Comparison of ENCODE assay signal across 8 mouse cellular contexts in genomic region chr2:158673493-158673892, GRCm38 (mm10). TPM values are rescaled to one million over a fixed set of nuclear protein-coding genes. Genes with fewer than 3 reads are reported as not detected.
DNase-seq lines count a peak whose midpoint lies in the region; ATAC-seq lines count a peak whose summit lies in the region.

No protein-coding gene starts in this region.

- peaks cover 2% of the 10 kb centered on the region; the same call in 1 of the 2 replicates for H3K4me1 ChIP-seq in forebrain, embryonic 11.5 days (replicated peaks; ENCODE audit: control insufficient read depth, insufficient read depth, low read length)
- peaks cover 51% of the 10 kb centered on the region for H3K4me1 ChIP-seq in forebrain, embryonic 10.5 days
- H3K4me1 ChIP-seq in neural tube, embryonic 11.5 days (ENCODE audit: control insufficient read depth, insufficient read depth, low read length): peaks cover 10% of the 10 kb centered on the region; the same call in 1 of the 2 replicates
- H3K4me1 ChIP-seq in midbrain, embryonic 15.5 days: peaks cover 42% of the 10 kb centered on the region

- DNase-seq in forebrain, embryonic 11.5 days (ENCODE audit: low spot score): no peak
- DNase-seq in forebrain, embryonic 10.5 days (ENCODE audit: extremely low spot score, low spot score): no peak
- DNase-seq in neural tube, embryonic 11.5 days (ENCODE audit: low spot score): no peak
- DNase-seq in neural tube, embryonic 10.5 days (ENCODE audit: extremely low spot score, low spot score): no peak
- DNase-seq in thymus, postnatal 36 days: peak; percentile 59 to 73
- no peak for DNase-seq in left cerebral cortex, adult 18-20 months (ENCODE audit: low spot score in 2 of 2)
- DNase-seq in right cerebral cortex, postnatal 4 days: no peak

- H3K4me3 ChIP-seq in forebrain, embryonic 11.5 days (ENCODE audit: low read depth, low read length): no peak overlapping the region
- H3K4me3 ChIP-seq in forebrain, embryonic 10.5 days: no peak overlapping the region
- H3K4me3 ChIP-seq in neural tube, embryonic 11.5 days (ENCODE audit: low read depth, low read length): no peak overlapping the region
- H3K4me3 ChIP-seq in midbrain, embryonic 15.5 days: no peak overlapping the region

- H3K4me2 ChIP-seq in forebrain, embryonic 11.5 days (ENCODE audit: low read depth, low read length, severe bottlenecking): no peak overlapping the region
- no peak overlapping the region for H3K4me2 ChIP-seq in neural tube, embryonic 11.5 days (ENCODE audit: low read depth)
- no peak overlapping the region for H3K4me2 ChIP-seq in midbrain, embryonic 15.5 days

- peak; percentile 16; the same call in 1 of the 2 replicates for ATAC-seq in forebrain, embryonic 11.5 days (replicated peaks; ENCODE audit: low FRiP score)
- ATAC-seq in neural tube, embryonic 11.5 days (ENCODE audit: insufficient read depth, low FRiP score, low TSS enrichment): no peak; the same call in 1 of the 2 replicates
- no peak for ATAC-seq in midbrain, embryonic 15.5 days (replicated peaks)

- 84% methylated on average over 4 of the region's 4 CpGs for WGBS in forebrain, embryonic 11.5 days
- 71% methylated on average over 4 of the region's 4 CpGs for WGBS in forebrain, embryonic 10.5 days
- WGBS in neural tube, embryonic 11.5 days: 51% methylated on average over 4 of the region's 4 CpGs
- 67% methylated on average over 4 of the region's 4 CpGs for WGBS in midbrain, embryonic 15.5 days

- no peak overlapping the region for H3K9ac ChIP-seq in forebrain, embryonic 11.5 days (ENCODE audit: low read length)
- no peak overlapping the region for H3K9ac ChIP-seq in neural tube, embryonic 11.5 days (ENCODE audit: low read length)
- H3K9ac ChIP-seq in midbrain, embryonic 15.5 days: no peak overlapping the region

- no peaks in the 10 kb centered on the region for H3K36me3 ChIP-seq in forebrain, embryonic 11.5 days (ENCODE audit: control insufficient read depth, insufficient read depth, low read length)
- H3K36me3 ChIP-seq in forebrain, embryonic 10.5 days (replicated peaks): no peaks in the 10 kb centered on the region
- no peaks in the 10 kb centered on the region for H3K36me3 ChIP-seq in neural tube, embryonic 11.5 days (ENCODE audit: control insufficient read depth, insufficient read depth, low read length)
- H3K36me3 ChIP-seq in midbrain, embryonic 15.5 days (replicated peaks): no peaks in the 10 kb centered on the region

- H3K27ac ChIP-seq in forebrain, embryonic 11.5 days (ENCODE audit: low read depth, low read length): peak overlapping the region; percentile 25; the same call in 1 of the 2 replicates
- no peak overlapping the region for H3K27ac ChIP-seq in forebrain, embryonic 10.5 days
- 0 out of 2 replicates have a peak overlapping the region, but pooled peaks have one; percentile 10 for H3K27ac ChIP-seq in neural tube, embryonic 11.5 days (ENCODE audit: low read depth, low read length)
- peak overlapping the region; percentile 68 for H3K27ac ChIP-seq in midbrain, embryonic 15.5 days

- H3K27me3 ChIP-seq in forebrain, embryonic 11.5 days (ENCODE audit: control insufficient read depth, insufficient read depth, low read length): peaks cover 12% of the 10 kb centered on the region
- H3K27me3 ChIP-seq in forebrain, embryonic 10.5 days (ENCODE audit: poor library complexity, severe bottlenecking): peaks cover 27% of the 10 kb centered on the region
- H3K27me3 ChIP-seq in neural tube, embryonic 11.5 days (ENCODE audit: control insufficient read depth, insufficient read depth, low read length): peaks cover 12% of the 10 kb centered on the region
- H3K27me3 ChIP-seq in midbrain, embryonic 15.5 days (replicated peaks): 0 out of 2 replicates have a peak, but pooled peaks cover 5% of the 10 kb centered on the region

- H3K9me3 ChIP-seq in forebrain, embryonic 11.5 days (ENCODE audit: control insufficient read depth, low read length): no peaks in the 10 kb centered on the region
- H3K9me3 ChIP-seq in forebrain, embryonic 10.5 days: no peaks in the 10 kb centered on the region; the same call in 1 of the 2 replicates
- H3K9me3 ChIP-seq in neural tube, embryonic 11.5 days (ENCODE audit: control insufficient read depth, low read length): no peaks in the 10 kb centered on the region
- no peaks in the 10 kb centered on the region for H3K9me3 ChIP-seq in midbrain, embryonic 15.5 days

RNA-seq across cellular contexts. Expression of gene Ppp1r16b, which starts 8.3 kb away (rescaled TPM):
- polyA plus RNA-seq in forebrain, embryonic 11.5 days (2014; fragmentation: Nextera tagmentation; extraction: Ambion mirVana): 2.8 TPM in 2 replicates
- polyA plus RNA-seq in forebrain, embryonic 10.5 days (2016; fragmentation: Nextera tagmentation; extraction: Ambion mirVana): 2.2 and 2.3 TPM in 2 replicates
- 3.9 and 4.0 TPM in 2 replicates for polyA plus RNA-seq in neural tube, embryonic 11.5 days (2014; fragmentation: Nextera tagmentation; extraction: Ambion mirVana)
- polyA plus RNA-seq in midbrain, embryonic 15.5 days (2015; fragmentation: Nextera tagmentation; extraction: Ambion mirVana): 21.0 and 23.4 TPM in 2 replicates
- 100 to 1,000 TPM; 124 to 132 TPM for total RNA-seq in left cerebral cortex, adult 18-20 months (2021)

RNA-seq across cellular contexts. Expression of gene Actr5, which starts 48.8 kb away (rescaled TPM):
- 20.6 and 20.7 TPM in 2 replicates for polyA plus RNA-seq in forebrain, embryonic 11.5 days (2014; fragmentation: Nextera tagmentation; extraction: Ambion mirVana)
- polyA plus RNA-seq in forebrain, embryonic 10.5 days (2016; fragmentation: Nextera tagmentation; extraction: Ambion mirVana): 14.1 and 17.0 TPM in 2 replicates
- polyA plus RNA-seq in neural tube, embryonic 11.5 days (2014; fragmentation: Nextera tagmentation; extraction: Ambion mirVana): 15.1 and 16.6 TPM in 2 replicates
- polyA plus RNA-seq in midbrain, embryonic 15.5 days (2015; fragmentation: Nextera tagmentation; extraction: Ambion mirVana): 11.7 and 12.8 TPM in 2 replicates
- total RNA-seq in left cerebral cortex, adult 18-20 months (2021): 10 to 100 TPM; 11.3 to 12.1 TPM

Comparison
In these comparisons a context has a peak if more than half of its experiments do, and no peak if none do; other contexts are left out.
1. DNase-seq: peak in thymus, postnatal 36 days (2 of 2); none in forebrain, embryonic 11.5 days (single experiment), forebrain, embryonic 10.5 days (single experiment), neural tube, embryonic 11.5 days (single experiment), neural tube, embryonic 10.5 days (single experiment), left cerebral cortex, adult 18-20 months (0 of 2) and right cerebral cortex, postnatal 4 days (single experiment).